Mouse (Mus musculus) G1E (cell line): ENCODE results near the gene Timp4.

Source experiments
- CTCF ChIP-seq: IDR thresholded peaks from 2 replicates; pipeline ENCODE4 v1.5.1; 2012; ENCODE audit warnings: low read depth, low read length, inconsistent platforms, mixed read lengths
- GATA1 ChIP-seq: IDR thresholded peaks from 2 replicates; pipeline ENCODE4 v1.6.1; 2012; ENCODE audit warnings: borderline replicate concordance, low read length, inconsistent platforms, mixed read lengths
- POLR2AphosphoS5 ChIP-seq: IDR thresholded peaks from 2 replicates; pipeline ENCODE4 v1.6.1; 2012; ENCODE audit warnings: low read depth, low read length, inconsistent platforms; ENCODE audit not compliant: insufficient replicate concordance

- TF ChIP-seq CTCF, result no peak
- TF ChIP-seq GATA1, result no peak
- no peak for TF ChIP-seq POLR2AphosphoS5
Observed at GRCm38 (mm10) chr6:115274705-115275104, 22.7 kb upstream of the Timp4 start.
